Mouse (Mus musculus) WW6 (cell line): ENCODE measurements around the gene Kansl3.
A peak's percentile ranks its signal among the peaks of the same experiment; 100 is the strongest.

Experiments
- DNase-seq: peaks from one replicate; pipeline ENCODE4 v3.0.0-alpha.2; 2013; ENCODE audit warnings: low read depth, low spot score

Kansl3 gene

DNA sequence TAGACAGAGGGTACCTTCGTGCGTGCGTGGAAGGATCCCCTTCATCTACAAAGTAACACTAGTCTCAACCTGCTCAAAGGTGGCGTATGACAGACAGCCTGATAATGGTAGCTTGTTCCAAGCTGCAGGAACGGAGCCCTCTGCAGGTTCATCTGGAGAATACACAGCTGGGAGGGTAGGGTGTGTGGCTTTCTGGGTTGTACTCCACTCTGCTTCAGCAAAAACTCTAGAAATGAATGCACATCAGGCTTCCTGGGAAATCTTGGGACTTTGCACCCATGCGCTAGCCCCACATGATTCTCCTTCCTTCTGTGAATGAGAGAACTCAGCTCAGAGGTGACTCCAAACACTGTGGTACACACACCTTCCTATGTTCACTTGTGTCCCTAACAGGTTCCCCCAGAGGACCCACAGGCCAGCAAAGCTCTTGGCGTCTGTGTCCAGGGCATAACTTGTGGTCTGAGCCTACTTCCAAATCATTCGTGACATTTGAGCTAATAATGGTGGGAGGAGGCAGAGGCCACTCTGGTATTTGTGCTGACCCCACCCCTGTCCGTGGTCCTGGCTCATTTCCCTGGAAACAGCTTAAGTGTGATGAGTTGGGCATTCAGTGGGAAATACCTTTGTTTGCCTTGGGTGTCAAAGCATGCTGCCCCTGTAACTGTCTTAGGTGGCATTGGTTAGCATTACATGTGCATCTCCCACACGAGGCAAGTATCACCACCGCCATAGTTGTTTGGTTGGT lies 47.0 kb downstream of the Kansl3 start:
- no peak for DNase-seq

DNA sequence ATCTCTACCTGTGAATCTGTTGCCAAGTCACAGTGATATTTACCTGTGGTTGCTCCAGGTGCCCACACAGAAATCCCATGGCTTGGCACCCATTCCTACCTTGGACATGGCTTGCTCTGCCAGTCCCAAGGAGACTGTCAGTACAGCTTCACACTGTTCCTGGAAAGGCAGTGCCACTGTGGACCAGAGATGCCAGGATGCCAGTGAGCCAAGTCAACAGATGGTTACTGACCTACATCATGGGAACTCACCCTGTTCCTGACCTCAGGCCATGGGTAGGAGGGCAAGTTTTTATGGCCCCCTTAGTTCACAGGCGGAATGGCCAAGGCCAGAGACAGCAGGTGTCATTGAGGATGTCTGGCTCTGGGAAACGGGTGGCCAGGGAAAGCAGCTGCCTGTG lies 47.8 kb downstream of the Kansl3 start:
- DNase-seq = no peak

DNA sequence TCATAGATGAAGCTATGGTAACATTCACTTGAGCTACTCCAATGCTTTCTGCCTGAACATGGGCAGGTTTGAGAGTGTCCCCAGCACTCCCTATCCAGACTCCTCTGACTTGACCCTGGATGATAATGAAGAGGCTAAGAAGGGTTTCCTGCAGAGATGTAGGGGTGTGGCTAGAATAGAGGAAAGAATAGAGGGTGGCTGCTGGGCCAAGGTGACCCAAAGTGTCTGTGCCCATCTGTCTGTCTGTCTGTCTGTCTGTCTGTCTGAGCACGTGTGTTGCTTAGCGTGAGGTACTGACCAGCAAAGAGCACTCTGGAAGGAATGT lies 53.2 kb downstream of the Kansl3 start:
- no peak for DNase-seq

DNA sequence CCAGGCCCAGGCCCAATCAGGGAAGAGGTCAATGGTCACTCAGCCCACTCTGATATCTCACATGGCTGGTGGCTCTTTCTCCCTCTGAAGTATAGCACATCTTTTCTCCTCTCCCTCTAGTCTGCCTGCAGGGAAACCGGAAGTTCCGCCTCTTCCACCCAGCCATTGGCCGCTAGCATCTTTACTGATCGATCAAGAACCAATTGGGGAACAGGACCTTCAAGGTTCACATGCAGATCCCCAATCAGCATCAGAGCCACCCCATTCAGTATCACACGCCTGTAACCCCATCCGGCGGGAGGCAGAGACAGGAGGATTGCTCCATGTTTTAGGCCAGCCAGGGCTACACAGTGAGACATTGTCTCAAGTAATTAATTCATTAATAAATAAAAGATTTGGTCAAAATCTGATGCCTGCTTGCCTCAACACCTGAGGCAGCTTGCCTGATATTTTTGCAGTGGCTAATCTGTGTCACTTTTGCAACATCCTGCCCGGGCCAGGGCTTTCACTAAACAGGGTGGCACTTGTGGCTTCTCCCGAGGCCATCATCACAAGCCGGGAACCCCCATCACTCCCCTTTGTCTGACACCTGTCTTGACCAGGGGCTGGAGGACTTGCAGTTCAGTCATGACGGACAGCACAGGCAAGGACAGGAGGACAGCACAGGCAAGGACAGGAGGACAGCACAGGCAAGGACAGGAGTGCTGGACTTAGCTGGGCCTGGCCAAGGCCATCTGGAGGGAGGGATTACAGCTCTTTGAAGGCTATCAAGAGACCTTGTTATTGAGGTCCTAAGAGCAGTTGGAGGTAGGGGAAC lies 53.8 kb downstream of the Kansl3 start:
- peak; percentile 76 for DNase-seq

DNA sequence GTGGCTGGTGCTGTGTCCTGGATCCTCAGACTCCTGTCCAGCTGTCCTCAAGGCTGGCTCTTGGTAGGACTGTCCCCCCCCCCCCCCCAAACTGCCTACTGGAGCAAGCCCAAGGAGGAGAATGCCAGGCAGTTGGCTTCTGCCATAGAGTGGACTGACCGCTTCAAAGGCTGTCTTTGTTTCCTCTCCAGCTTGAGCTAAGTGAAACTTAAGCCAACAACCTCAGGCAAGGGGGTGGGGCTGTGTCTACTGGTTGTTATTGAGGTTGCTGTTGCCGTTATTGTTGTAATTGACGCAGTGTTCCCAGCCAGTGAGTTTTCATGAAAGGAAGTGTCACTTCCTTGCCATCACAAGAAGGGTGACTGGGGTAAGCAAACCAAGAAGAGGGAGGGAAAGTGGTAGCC lies 59.5 kb downstream of the Kansl3 start:
- DNase-seq = no peak

DNA sequence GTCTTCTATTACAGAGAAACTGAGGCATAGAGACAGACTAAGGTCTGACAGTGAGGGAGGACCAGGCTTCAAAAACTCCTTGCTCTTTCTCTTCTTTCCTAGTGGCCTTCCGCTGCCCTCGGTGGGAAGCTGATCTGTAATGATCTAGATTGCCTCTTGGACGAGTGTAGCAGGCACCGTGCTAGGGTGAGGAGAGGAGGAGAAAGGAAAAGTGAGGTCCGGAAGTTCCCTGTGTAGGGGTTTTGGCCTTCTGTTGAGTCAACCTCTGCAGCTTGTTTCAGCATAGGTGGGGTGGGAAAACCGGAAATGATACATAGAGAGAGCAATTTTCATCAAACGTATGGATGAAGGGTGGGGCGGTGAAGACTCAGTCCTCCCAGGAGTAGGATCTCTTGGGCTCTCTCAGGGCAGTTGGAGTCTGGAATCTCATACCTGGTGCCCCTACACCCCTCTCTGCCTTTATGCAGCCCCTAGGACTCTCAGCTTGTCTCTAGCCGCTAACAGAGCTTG lies 60.0 kb downstream of the Kansl3 start:
- DNase-seq = no peak

DNA sequence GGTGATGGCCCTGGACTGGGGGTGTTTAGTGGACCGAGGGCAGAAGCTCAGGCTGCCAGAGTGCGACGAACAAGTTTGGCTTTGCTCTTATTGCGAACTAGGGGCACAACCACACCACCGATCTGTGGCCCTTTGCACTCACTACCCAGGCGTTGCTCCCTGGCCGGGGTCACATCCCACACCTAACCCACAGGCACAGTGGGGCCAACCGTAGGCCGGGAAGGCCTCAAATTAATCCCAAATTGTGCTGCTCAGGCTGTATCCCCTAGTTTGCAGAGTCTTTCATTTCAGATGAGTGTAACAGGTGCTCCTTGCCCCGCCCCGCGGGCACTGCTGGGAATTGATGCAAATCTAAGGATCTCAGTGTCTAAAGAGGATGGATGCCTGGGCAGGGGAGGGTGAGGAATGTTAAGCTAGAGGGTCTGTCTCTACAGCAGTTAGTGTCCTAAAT lies 60.5 kb downstream of the Kansl3 start:
- DNase-seq = no peak

DNA sequence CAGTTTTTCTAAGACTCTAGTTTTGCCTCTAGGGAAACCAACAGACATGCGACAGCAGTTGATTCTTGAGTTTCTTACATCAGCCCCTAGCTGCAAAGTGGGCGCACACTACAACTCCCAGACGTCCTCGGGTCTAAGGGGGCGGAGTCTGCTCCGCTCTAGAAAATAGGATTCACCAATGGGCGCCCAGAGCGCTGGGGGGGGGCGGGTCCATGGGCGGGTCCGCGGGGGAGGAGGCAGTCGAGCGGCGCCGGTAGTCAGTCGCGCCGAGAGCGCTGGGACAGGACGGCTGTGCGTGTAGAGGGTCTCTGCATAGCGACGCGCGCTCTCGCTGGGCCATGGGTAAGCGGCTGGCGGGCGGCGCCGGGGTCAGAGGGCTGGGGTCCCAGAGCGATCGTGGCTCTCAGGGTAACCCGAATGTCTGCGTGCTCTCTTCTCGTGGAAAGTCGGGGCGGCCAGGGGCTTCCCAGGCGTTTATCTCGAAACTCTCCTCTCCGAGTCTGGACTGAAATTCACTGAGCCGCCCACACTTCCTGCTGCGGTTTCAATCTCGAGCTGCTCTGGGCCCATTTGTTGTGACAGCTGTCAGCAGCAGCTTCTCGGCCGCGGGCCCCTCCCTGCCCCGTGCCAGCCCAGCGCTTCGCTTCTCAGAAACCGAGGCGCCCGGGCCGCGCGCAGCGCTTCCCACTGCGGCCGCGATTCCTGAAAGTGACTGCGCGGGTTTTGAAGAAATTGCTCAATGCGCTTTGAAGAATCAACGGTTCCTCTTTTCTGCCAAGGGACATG lies 61.3 kb downstream of the Kansl3 start, which contains the start of gene Arid5a:
TSS of gene Arid5a (plus strand) at position 239 of the 786 bp plus-strand sequence.
- peak; percentile 79 for DNase-seq

DNA sequence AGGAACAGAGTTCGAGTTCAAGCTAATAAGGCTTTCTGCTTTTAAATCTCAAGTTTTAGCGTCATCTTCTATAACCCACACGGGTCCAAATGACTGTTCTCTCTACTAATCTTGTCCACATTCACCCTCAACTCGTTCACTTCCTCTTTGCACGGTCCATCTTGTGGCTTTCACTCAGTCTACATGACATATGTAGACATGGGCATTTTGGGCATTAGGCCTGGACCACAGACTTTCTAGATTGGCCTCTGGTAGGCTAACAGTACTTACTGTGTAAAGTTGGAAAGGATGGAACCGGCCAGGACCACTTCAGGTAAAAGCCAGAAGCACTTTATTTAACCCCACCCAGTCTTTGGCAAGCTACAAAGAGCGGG lies 61.9 kb downstream of the Kansl3 start:
- DNase-seq = no peak

DNA sequence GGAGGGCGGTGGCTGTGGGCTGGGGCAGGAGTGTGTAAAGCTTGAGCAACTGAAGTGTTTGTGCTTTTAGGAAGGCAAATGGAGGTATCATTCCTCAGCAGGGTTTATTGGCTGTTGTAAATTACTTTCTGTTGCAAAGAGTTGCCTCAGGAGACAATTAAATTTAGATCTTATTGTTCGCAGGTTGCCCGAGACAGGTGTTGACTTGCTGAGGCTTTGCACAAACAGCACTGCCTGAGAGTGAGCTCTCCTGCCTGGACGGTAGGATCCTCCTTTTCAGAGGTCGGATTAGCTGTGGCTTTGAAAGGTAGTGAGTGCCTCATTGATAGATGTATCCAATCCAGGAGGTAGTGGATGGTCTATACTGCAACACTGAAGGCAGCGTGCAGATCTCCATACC lies 62.9 kb downstream of the Kansl3 start:
- no peak for DNase-seq

DNA sequence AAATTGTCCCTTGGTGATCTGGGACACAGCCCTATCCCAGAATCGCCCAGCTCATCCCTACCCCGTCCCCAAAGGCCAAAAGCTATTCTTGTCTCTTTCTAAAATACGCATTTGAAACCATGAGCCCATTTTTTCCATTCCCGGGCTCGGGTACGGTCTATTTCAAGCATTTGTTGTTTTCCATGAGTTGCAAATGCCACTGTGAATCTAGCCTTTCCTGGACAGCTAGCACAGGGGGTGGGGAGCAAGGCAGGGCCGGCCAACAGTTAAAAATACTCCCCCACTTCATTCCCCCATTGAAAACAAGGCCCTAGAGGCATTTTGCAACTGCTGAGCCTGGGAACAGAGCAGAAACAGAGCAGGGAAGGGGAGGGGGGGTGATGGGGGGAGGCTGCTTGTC lies 64.2 kb downstream of the Kansl3 start:
- no peak for DNase-seq

DNA sequence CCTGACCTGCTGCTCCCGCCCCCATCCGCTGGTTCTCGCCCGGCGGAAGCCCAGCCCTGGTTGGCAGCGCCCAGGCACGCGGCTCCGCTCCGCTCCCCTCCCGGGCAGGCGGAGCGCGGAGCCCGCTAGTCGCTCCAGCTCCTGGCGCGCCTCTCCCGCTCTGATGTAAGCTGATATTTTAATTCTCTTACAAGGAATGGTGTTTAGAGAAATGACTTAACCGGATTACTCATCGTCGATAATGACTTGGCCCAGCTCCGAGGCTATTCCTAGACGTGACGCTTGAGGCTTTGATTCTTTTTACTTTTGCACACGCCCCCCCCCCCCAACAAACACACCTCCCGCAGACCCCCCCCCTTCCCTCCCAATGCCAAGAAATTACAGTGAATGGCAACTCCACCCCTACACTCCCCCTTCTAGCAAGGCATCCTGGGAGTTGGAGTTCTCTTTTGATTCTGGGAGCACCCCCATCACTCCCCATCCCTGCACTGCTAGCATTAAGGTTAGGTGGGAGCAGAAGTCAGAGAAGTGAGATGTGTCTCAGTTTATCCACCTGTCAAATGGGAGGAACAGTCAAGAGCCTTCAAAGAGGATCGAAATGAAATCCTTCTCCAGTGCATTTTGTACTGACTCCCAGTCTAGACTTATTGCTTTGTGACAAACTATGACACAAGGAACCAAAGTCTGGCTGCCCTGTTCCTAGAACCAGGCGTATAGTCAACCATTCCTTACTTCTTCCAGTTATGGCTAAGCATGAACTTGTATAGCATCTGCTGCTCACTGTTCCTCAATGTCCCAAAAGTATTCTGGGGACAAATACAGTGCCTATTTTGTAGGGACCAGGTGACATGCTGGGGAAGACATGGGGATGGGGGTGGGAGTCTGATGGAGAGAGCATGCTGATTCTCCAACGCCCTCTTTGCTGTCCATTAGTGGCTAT lies 65.3 kb downstream of the Kansl3 start:
- DNase-seq = no peak

DNA sequence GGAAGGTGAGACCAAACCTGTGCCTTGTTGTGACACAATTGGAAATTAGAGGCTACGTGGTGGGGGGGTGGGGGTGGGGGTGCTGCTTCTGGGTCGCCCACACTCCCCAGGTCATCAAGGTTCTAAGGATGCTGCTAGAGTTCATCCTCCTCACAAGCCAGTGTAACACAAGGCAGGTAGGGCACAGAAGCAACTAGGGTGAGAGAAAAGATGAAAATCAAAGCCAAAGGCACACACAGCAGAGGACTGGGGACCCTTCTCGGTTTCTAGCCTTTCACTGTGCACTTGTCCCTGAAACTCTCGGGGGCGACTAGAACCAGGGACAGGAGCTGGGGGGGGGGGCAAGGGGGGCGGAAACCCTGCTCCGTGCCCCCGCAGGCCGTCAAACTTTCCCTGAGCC lies 66.0 kb downstream of the Kansl3 start:
- no peak for DNase-seq

DNA sequence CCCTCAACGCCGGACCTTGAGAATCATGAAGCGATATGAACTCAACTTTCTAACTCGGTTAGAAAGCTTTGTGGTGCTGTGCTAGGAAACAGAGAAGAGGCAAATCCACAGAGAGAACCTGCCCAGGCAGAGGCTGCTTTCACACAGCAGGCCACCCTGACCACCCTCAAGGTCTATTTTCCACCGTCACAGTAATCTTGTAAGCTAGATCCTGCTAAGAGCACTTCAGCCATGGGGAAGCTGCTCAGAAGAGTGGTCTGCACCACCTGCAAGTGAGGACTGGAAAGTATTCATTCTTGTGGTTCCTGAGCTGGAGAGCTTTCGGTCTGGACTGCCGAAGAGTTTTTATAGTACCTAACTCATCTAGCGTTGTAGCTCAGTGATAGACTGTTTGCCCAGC lies 66.7 kb downstream of the Kansl3 start:
- no peak for DNase-seq

DNA sequence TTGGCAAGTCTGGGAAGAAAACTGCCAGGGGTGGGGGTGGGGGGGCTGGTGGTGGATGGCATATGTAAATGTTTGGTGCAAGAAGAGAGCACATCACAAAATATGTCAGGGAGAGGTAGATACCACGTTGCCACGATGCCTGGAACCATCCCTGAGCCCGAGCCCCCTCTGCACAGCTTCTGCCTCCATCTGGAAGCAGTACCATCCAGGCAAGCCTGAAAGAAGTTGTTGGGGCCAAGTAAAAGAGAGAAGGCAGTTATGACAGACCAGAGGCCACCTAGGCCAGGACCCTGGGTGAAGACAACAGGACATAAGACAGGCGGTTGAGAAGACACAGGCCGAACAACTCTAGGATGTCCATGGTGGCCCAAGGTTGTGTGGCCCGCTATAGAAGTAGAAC lies 68.5 kb downstream of the Kansl3 start:
- no peak for DNase-seq

DNA sequence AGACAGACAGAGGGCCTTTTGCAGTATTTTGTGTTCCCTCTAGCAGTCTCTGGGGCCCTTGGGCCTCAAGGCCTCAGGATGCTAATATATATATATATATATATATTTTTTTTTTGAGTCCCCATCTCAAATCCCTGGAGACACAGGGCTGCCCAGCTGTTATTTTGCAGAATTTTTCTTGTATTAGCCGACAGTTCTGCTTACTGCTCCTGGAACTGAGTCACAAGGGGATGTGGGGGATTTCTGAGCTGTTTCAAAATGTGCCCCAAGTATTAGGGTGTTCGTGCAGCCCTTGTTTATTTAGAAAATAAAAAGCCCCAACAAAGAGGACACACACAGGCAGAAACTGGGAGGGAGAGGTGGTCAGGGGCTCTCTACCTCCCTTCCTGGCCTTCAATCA lies 69.3 kb downstream of the Kansl3 start:
- no peak for DNase-seq

DNA sequence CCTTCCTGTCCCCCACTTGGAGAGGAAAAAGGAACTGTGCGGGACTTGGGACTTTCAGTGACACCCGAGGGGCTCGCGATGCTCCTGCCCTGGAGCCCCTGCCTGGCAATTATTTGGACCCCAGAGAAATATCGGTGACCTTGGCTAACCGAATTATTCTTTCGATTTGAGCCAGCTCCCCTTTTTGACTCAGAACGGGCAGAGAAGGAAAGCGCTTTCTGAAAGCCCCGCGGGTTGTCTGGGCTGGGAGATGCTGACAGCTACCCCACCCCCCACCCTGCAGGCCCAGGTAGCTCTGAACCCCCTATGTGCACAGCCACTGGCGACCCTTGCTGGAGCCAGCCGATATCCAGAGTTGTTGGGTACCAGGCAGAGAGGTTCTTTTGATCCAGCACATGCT lies 69.9 kb downstream of the Kansl3 start:
- DNase-seq = no peak

DNA sequence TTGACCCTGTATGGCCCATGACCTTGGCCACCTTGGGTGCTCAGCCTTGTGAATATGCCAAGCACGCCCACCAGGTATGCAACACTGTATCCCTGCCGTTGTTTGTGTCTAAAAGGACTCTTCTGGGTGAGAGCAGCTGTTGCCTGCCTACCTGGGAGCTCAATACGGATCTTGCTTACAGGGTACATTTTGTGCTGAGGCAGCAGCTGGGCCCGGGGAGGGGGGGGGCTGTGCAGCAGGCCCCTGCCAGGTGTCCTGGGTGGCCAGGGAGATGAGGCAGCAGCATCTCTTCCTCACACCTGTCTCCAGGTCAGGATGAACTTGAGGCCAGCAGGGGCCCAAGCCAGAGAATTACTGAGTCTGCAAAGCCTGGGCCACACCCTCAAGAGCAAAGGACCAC lies 70.9 kb downstream of the Kansl3 start:
- no peak for DNase-seq

DNA sequence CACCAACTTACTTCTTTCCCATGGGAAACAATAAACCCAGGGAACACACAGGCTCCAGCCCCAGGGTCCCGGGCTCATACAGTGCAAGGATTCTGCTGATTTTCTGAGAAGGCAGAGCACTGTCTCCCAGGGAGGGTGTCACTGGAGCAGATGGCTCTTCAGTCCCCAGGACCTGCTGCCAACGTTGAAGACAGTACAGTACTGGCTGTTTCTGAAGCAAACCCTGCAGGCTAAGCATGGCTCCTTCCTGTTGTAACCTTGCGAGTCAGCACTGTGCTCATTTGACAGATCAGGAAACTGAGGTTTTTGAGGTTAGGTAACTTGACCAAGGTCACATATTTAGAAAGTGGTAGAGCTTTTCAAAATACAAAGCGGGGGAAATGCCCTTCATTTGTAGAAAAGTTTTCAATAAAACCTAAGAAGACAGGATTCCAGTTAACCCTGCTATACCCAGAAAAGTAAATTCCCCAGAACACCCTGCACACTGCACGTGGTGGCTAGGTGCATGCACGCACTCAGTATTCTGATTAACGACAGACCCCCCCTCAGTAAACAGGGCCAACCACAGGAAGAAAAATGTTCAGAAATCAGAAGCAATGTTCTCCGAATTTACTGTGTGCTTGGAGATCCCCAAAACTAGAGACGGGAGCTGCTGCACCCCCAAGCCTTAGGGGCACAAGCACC lies 72.4 kb downstream of the Kansl3 start:
- no peak for DNase-seq

DNA sequence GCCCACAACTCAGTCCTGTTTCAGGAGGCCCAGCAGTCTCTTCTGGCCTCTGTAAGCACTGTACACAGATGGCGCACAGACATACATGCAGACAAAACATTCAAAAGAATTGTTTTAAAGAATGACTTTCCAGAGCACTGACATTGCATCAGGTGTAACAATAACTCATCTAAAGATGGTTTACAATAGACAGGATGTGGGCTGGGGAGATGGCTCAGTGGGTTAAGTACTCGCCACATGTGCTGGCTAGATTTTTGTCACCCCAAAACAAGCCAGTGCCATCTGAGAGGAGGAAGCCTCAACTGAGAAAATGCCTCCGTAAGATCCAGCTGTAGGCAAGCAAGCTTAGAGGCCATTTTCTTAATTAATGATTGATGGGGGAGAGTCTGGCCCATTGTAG lies 74.6 kb downstream of the Kansl3 start:
- no peak for DNase-seq

DNA sequence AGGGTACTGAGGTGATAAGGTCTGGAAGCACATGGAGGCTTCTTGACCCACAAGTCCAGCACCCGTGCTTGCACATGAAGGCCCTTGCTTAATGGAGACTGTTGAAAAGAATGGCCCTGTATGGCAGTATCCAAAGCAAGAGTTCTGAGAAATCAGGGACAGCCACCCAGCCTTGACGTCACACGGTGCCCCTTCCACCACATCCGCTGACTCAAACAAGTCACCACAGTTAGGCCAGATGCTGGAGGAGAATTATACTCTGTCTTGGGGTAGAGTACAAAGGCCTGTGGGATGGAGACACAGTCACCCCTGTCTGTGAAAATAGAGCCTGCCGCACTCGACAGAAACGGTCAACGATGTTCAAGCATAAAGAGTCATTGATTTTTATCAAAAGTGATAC lies 75.5 kb downstream of the Kansl3 start:
- no peak for DNase-seq
